Mouse (Mus musculus): Measurements from ENCODE around the gene Ldb2. TPM values are rescaled to one million over a fixed set of nuclear protein-coding genes. Genes with fewer than 3 reads are reported as not detected.

The Ldb2 gene
- total and polyA plus RNA-seq, 3 experiments: not detected

GRCm38 (mm10) chr5:44643079-44643478 lies 156.4 kb downstream of the Ldb2 start:
- Histone ChIP-seq H3K4me3 (ENCODE audit: control insufficient read depth in 1 of 2, insufficient read depth in 1 of 2, low read depth in 2 of 2, low read length in 2 of 2) (no peak overlapping the region), H3K27ac (ENCODE audit: control insufficient read depth, low read depth, low read length) (no peak overlapping the region), H3K4me1 (ENCODE audit: control insufficient read depth in 1 of 2, insufficient read depth in 2 of 2, low read length in 2 of 2) (no peaks in the 10 kb centered on the region), H3K79me2 (ENCODE audit: control insufficient read depth, insufficient read depth, low read length, poor library complexity) (no peaks in the 10 kb centered on the region), H3K36me3 (ENCODE audit: control insufficient read depth in 1 of 2, insufficient read depth in 2 of 2, low read length in 2 of 2) (no peaks in the 10 kb centered on the region), H3K27me3 (ENCODE audit: control insufficient read depth in 1 of 2, insufficient read depth in 2 of 2, low read length in 2 of 2) (no peaks in the 10 kb centered on the region), H3K9ac (ENCODE audit: control insufficient read depth, low read depth, low read length, poor library complexity, severe bottlenecking) (no peak overlapping the region), H3K9me3 (replicated peaks; ENCODE audit: insufficient read depth, low read length) (no peaks in the 10 kb centered on the region)
- TF ChIP-seq SMC3 (IDR thresholded peaks at IDR 0.05; ENCODE audit: low read depth, low read length) (no peak), CHD2 (IDR thresholded peaks at IDR 0.05; ENCODE audit: low read length) (no peak), POLR2A (IDR thresholded peaks at IDR 0.05; ENCODE audit: control insufficient read depth in 1 of 2, insufficient read depth in 1 of 2, low read depth in 1 of 2, low read length in 2 of 2, poor library complexity in 1 of 2) (no peak), MAFK (IDR thresholded peaks at IDR 0.05; ENCODE audit: borderline replicate concordance, low read depth, low read length) (no peak), USF2 (IDR thresholded peaks at IDR 0.05; ENCODE audit: borderline replicate concordance in 1 of 2, insufficient read depth in 1 of 2, low read depth in 1 of 2, low read length in 2 of 2) (no peak), SIN3A (IDR thresholded peaks at IDR 0.05; ENCODE audit: low read length) (no peak), POLR2AphosphoS5 (IDR thresholded peaks at IDR 0.05; ENCODE audit: borderline replicate concordance, low read depth, low read length) (no peak), RCOR1 (IDR thresholded peaks at IDR 0.05; ENCODE audit: low read depth, low read length) (no peak), USF1 (IDR thresholded peaks at IDR 0.05; ENCODE audit: low read depth, low read length) (no peak), UBTF (IDR thresholded peaks at IDR 0.05; ENCODE audit: borderline replicate concordance, insufficient read depth, low read depth, low read length) (no peak), POLR2AphosphoS2 (IDR thresholded peaks at IDR 0.05; ENCODE audit: low read length) (no peak), MYB (IDR thresholded peaks at IDR 0.05; ENCODE audit: low read depth, low read length) (no peak), GABPA (IDR thresholded peaks at IDR 0.05; ENCODE audit: low read depth, low read length) (no peak), HCFC1 (IDR thresholded peaks at IDR 0.05; ENCODE audit: low read depth, low read length) (no peak), RAD21 (IDR thresholded peaks at IDR 0.05; ENCODE audit: low read depth, low read length) (no peak), JUND (IDR thresholded peaks at IDR 0.05; ENCODE audit: low read depth, low read length) (no peak)
- DNase-seq (ENCODE audit: low read depth, low spot score): no peak

DNA sequence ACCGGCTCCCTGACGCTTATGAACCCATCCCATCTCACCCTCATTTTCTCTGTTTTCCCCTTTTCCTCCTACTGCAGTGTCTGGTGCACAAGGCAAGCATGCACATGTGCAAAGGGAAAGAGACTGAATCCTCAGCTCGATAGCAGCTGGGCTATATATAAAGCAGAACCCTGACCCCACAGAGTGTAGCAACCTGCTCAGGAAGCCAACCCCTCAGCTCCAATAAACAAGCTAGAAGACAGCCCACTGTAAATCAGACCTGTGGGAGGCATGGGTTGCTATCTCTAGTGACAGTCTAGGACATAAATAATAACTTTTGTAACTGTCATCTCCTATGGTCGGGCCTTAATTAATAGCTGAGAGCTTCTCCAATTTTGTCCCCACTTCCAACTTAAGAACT lies 158.4 kb downstream of the Ldb2 start:
- Histone ChIP-seq H3K79me2 (ENCODE audit: control insufficient read depth, insufficient read depth, low read length, poor library complexity) (no peaks in the 10 kb centered on the region), H3K27me3 (ENCODE audit: control insufficient read depth in 1 of 2, insufficient read depth in 2 of 2, low read length in 2 of 2) (no peaks in the 10 kb centered on the region)

More for the DNA sequence above, 158.4 kb downstream of the Ldb2 start:
- no peak for TF ChIP-seq TAL1 (IDR thresholded peaks at IDR 0.05; ENCODE audit: low read length)
- TF ChIP-seq ELF1 (IDR thresholded peaks at IDR 0.05; ENCODE audit: low read depth, low read length): no peak
- no peak for TF ChIP-seq BHLHE40 (IDR thresholded peaks at IDR 0.05; ENCODE audit: borderline replicate concordance, low read depth, low read length)
- DNase-seq (ENCODE audit: low read depth, low spot score): no peak
- H3K4me1 ChIP-seq (ENCODE audit: control insufficient read depth in 1 of 2, insufficient read depth in 2 of 2, low read length in 2 of 2): no peaks in the 10 kb centered on the region
- H3K36me3 ChIP-seq (ENCODE audit: control insufficient read depth in 1 of 2, insufficient read depth in 2 of 2, low read length in 2 of 2): no peaks in the 10 kb centered on the region
- no peak overlapping the region for H3K4me3 ChIP-seq (ENCODE audit: control insufficient read depth in 1 of 2, insufficient read depth in 1 of 2, low read depth in 2 of 2, low read length in 2 of 2)
- no peak overlapping the region for H3K27ac ChIP-seq (ENCODE audit: control insufficient read depth, low read depth, low read length)
- no peak overlapping the region for H3K9ac ChIP-seq (ENCODE audit: control insufficient read depth, low read depth, low read length, poor library complexity, severe bottlenecking)
- no peaks in the 10 kb centered on the region for H3K9me3 ChIP-seq (replicated peaks; ENCODE audit: insufficient read depth, low read length)
